Mouse (Mus musculus) heart, adult 9 months (tissue): ENCODE measurements around the gene Vmn2r6.
"Not testable (repeated sequence)": the region's sequence is repeated elsewhere in the genome, so short reads cannot be mapped to it uniquely, and the experiment has no call there.

Experiments
- DNase-seq, 2 experiments: peaks; one replicate each; pipeline ENCODE4 v3.0.0; 2022; ENCODE audit warnings: low spot score in 2 of 2

The Vmn2r6 gene

DNA sequence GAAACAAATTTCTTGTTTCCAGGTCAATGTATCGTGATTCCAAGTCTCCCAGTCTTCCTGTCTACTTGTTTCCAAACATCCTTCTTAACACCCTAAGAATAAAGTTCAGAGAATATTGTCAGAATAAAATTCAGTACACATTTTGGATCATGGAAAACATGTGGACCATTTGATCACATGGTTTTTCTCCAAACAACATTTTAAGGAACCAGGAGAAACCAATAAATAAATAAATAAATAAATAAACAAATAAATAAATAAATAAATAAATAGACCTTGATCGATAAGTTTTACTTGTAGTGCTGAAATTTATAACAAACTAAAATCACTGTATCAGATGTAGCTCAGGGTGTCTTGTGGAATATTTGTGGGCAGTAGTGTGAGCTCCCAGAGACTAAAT lies at the start of gene Vmn2r6:
Gene Vmn2r6 (minus strand): TSS at position 101 of the 400 bp plus-strand sequence.
- DNase-seq: not testable (repeated sequence)

DNA sequence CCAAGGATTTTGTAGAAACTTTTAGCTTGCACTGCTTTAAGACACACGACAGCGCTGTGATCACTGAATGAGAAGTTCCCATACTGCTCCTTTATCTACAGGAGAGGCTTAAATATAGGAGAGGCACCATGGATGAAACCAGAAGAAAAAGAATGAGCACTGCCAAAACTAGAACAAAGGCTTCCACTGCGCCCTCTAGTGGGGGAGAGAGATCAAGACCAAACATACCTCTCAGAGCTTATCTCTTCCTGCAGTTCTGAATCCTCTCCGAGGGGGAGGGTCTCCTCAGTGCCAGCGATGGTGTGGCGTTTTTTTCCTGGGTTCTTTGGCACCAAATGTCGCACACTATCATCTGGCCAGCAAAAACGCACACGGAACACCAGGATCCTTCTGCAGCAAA lies 22.0 kb upstream of the Vmn2r6 start:
- DNase-seq: no peak

DNA sequence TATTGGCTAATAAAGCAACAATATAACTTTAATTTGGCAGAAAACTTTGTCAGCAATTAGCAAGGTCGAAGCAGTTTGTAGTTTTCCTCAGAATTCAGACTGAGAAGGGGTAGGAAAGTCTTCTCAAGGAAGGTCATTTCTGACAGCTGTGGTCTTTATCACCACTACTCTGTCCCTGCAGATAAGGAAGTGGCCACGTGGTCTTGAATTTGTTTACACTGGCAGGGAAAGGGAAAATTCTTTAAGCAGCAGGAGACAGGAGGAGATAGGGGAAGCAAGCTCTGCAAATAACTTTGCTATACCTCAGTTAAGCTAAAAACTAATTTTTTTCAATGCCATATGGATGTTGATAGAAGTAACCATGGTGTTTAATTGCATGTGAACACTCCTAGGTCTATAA lies 3.2 kb upstream of the Vmn2r6 start:
- not testable (repeated sequence) for DNase-seq

DNA sequence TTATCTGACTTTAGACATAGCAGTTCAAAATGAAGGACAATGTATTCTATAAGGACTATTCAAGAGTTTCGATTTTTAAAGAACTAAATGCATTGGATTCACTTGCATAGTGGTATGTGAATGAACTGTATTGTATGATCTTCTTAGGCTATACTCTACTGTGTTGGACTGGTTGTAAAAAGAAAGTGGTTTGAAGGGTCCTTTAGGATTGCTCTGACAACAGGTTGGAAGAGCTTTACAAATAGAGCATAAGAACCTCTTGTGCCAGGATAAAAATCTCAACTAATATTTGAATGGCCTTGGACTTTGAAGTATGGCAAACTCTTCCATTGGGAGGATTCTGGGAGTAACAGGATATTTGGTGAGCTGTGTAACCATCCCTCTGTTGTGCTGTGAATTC lies 42.0 kb downstream of the Vmn2r6 start:
- not testable (repeated sequence) for DNase-seq

DNA sequence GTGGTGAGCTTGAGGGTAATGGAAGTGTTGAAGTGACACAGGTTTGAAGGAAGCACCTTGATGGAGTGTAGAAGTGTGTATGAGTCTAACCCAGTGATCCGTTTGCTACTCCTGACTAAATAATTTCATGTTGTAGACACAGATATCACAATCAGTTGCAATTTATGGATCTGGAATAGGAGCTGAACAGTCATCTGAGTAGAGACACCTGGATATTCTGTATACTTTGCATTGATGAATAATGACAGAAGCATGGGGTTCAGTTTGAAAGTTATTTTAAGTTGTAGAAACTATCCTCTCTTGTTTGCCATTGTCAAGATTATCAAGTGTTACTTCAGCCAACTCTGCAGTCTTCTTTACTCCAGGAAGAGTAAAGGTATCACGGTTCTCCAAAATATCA lies 55.9 kb downstream of the Vmn2r6 start, which contains the start of gene Vmn2r5:
Gene Vmn2r5 (minus strand): TSS at position 101 of the 400 bp plus-strand sequence.
- DNase-seq: not testable (repeated sequence)
